Mouse (Mus musculus): ENCODE results near the gene Adam19.

GRCm38 (mm10) chr11:46188283-46188682, 132.5 kb downstream of the Adam19 start:
- TF ChIP-seq POLR2A (IDR thresholded peaks at IDR 0.05; ENCODE audit: low read depth, low read length) (no peak), CTCF (IDR thresholded peaks at IDR 0.05; ENCODE audit: extremely low read depth, insufficient read depth, insufficient read length, insufficient replicate concordance) (no peak)
